Comparison of ENCODE assay signal across 26 mouse cellular contexts in the genomic region with DNA sequence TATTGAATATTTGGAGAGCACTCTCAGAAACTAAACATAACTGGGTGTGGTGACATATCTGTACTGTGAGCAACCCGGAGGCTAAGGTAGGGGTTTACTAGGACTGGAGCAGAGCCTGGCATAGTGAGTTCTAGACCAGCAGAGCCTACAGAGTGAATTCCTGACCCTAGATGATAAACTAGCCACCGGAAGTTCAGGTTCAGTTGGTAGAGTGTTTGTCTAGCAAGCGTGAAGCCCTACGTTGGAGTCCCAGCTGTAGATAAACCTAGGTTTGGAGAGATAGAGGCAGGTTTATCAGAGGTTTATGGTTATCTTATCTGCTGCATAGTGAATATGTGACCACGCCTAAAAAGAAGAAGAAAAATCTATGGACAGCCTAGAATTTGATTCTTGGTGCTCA. TPM values are rescaled to one million over a fixed set of nuclear protein-coding genes. Genes with fewer than 3 reads are reported as not detected.
A peak's percentile ranks its signal among the peaks of the same experiment; 100 is the strongest.
DNase-seq lines count a peak whose midpoint lies in the region; ATAC-seq and TF ChIP-seq lines count a peak whose summit lies in the region.
"Had no signal": no experiment of that assay in that cellular context is flagged by ENCODE, and none has a peak within 500 bp of the region (broad histone marks: within the 10 kb centered on the region; RNA-seq: fewer than 3 reads in every experiment).

No protein-coding gene starts in this region.

- H3K27me3 ChIP-seq in heart, postnatal 0 days (ENCODE audit: control insufficient read depth, insufficient read depth, low read length): no peaks in the 10 kb centered on the region
- H3K27me3 ChIP-seq in midbrain, embryonic 16.5 days (ENCODE audit: control insufficient read depth, insufficient read depth, low read depth, low read length): no peaks in the 10 kb centered on the region
- H3K27me3 ChIP-seq in midbrain, embryonic 13.5 days: no peaks in the 10 kb centered on the region
- H3K27me3 ChIP-seq: CH12.LX; forebrain, embryonic 13.5 days; heart, embryonic 13.5 days had no signal

- H3K36me3 ChIP-seq in heart, postnatal 0 days (replicated peaks; ENCODE audit: control insufficient read depth, insufficient read depth, low read length): peaks cover 31% of the 10 kb centered on the region
- H3K36me3 ChIP-seq in midbrain, embryonic 16.5 days (ENCODE audit: control insufficient read depth, insufficient read depth, low read length): peaks cover 6% of the 10 kb centered on the region
- H3K36me3 ChIP-seq in midbrain, embryonic 13.5 days: peaks cover 35% of the 10 kb centered on the region

- no peak overlapping the region for H3K9ac ChIP-seq in heart, postnatal 0 days (replicated peaks; ENCODE audit: low read depth, low read length)
- H3K9ac ChIP-seq in midbrain, embryonic 16.5 days (ENCODE audit: low read depth, low read length): no peak overlapping the region
- H3K9ac ChIP-seq in midbrain, embryonic 13.5 days (replicated peaks): no peak overlapping the region
- H3K9ac ChIP-seq: forebrain, embryonic 13.5 days had no signal

- no peak for TF ChIP-seq EP300 in heart, postnatal 0 days (IDR thresholded peaks at IDR 0.05; ENCODE audit: low read depth)

- no peaks in the 10 kb centered on the region for H3K9me3 ChIP-seq in heart, postnatal 0 days (replicated peaks; ENCODE audit: control insufficient read depth, low read length)
- no peaks in the 10 kb centered on the region for H3K9me3 ChIP-seq in midbrain, embryonic 16.5 days (replicated peaks; ENCODE audit: control insufficient read depth, low read length, poor library complexity, severe bottlenecking)
- no peaks in the 10 kb centered on the region for H3K9me3 ChIP-seq in midbrain, embryonic 13.5 days
- H3K9me3 ChIP-seq: forebrain, embryonic 10.5 days; forebrain, embryonic 13.5 days; heart, embryonic 13.5 days had no signal

- H3K4me2 ChIP-seq in heart, postnatal 0 days (ENCODE audit: low read depth, low read length): no peak overlapping the region
- no peak overlapping the region for H3K4me2 ChIP-seq in midbrain, embryonic 16.5 days (ENCODE audit: low read length)
- H3K4me2 ChIP-seq in midbrain, embryonic 13.5 days (replicated peaks): no peak overlapping the region
- H3K4me2 ChIP-seq: forebrain, embryonic 13.5 days; heart, embryonic 13.5 days had no signal

- H3K4me1 ChIP-seq in heart, postnatal 0 days (ENCODE audit: control insufficient read depth, insufficient read depth): peaks cover 7% of the 10 kb centered on the region; the same call in 1 of the 2 replicates
- H3K4me1 ChIP-seq in midbrain, embryonic 16.5 days (ENCODE audit: control insufficient read depth, insufficient read depth, low read length): no peaks in the 10 kb centered on the region
- H3K4me1 ChIP-seq in midbrain, embryonic 13.5 days (replicated peaks): no peaks in the 10 kb centered on the region
- H3K4me1 ChIP-seq: forebrain, embryonic 10.5 days; forebrain, embryonic 13.5 days had no signal

- intact Hi-C loops in heart, postnatal 10 days (cut with DNase I): no loop called here

- peak overlapping the region; percentile 23; the same call in 1 of the 2 replicates for H3K27ac ChIP-seq in heart, postnatal 0 days (ENCODE audit: low read depth)
- peak overlapping the region; percentile 79 for H3K27ac ChIP-seq in layer of hippocampus, adult 2 months
- peak overlapping the region; percentile 24; the same call in 1 of the 2 replicates for H3K27ac ChIP-seq in midbrain, embryonic 16.5 days (ENCODE audit: low read length)
- no peak overlapping the region for H3K27ac ChIP-seq in midbrain, embryonic 13.5 days
- H3K27ac ChIP-seq: forebrain, embryonic 10.5 days; forebrain, embryonic 13.5 days; gastrocnemius, adult 2 months had no signal

- no peak overlapping the region for H3K4me3 ChIP-seq in heart, postnatal 0 days (ENCODE audit: low read depth, low read length)
- no peak overlapping the region for H3K4me3 ChIP-seq in layer of hippocampus, adult 2 months
- H3K4me3 ChIP-seq in midbrain, embryonic 16.5 days (ENCODE audit: low read depth, low read length): no peak overlapping the region
- H3K4me3 ChIP-seq in midbrain, embryonic 13.5 days (replicated peaks): no peak overlapping the region
- H3K4me3 ChIP-seq: forebrain, embryonic 10.5 days; forebrain, embryonic 13.5 days; gastrocnemius, adult 2 months; heart, embryonic 13.5 days had no signal

- 54% methylated on average over 5 of the region's 5 CpGs for WGBS in heart, postnatal 0 days
- 96% methylated on average over 5 of the region's 5 CpGs for WGBS in midbrain, embryonic 16.5 days
- 96% methylated on average over 5 of the region's 5 CpGs for whole genome bisulfite sequencing in midbrain, embryonic 13.5 days

- no peak for ATAC-seq in heart, postnatal 0 days (ENCODE audit: insufficient read depth, low read depth)
- no peak for ATAC-seq in midbrain, embryonic 16.5 days
- ATAC-seq in midbrain, embryonic 13.5 days: no peak
- peak; percentile 58 for ATAC-seq in megakaryocyte-erythroid progenitor cell, adult 5-6 weeks (replicated peaks; ENCODE audit: low FRiP score, low TSS enrichment, poor library complexity, severe bottlenecking)
- ATAC-seq: activated CD4-positive, CD25-positive, alpha-beta regulatory T cell, adult 4 months; forebrain, embryonic 13.5 days; forebrain, embryonic 16.5 days; intestine, postnatal 0 days had no signal

- TF ChIP-seq CTCF in heart, postnatal 0 days (IDR thresholded peaks at IDR 0.05; ENCODE audit: low read depth): no peak
- no peak for TF ChIP-seq CTCF in layer of hippocampus, adult 2 months (conservative IDR thresholded peaks at IDR 0.05)

- no peak for DNase-seq in heart, postnatal 0 days (ENCODE audit: low spot score)
- DNase-seq in heart, postnatal 10 days: no peak
- DNase-seq in layer of hippocampus, adult 2 months (ENCODE audit: low spot score in 2 of 2): no peak
- DNase-seq in layer of hippocampus, adult 11-12 months (ENCODE audit: low spot score): no peak
- DNase-seq in adrenal gland, postnatal 36 days: no peak
- DNase-seq: adrenal gland, adult 8-10 months; adrenal gland, postnatal 25 days; B cell, adult 2 months; cerebellum, adult 18-20 months; cerebellum, adult 9-10 months; cerebellum, postnatal 14 days; gastrocnemius, adult 2 months; gastrocnemius, postnatal 14 days; heart, adult 18-20 months; heart, postnatal 14 days; heart, postnatal 4 days had no signal

RNA-seq across cellular contexts. Expression of gene Phf20, which starts 27.8 kb away (rescaled TPM):
- 8.3 and 10.6 TPM in 2 replicates for total RNA-seq in heart, postnatal 0 days (2014; rRNA removed; ENCODE audit: low replicate concordance)
- 29.5 and 30.4 TPM in 2 replicates for polyA plus RNA-seq in heart, postnatal 0 days (2015; fragmentation: Nextera tagmentation; extraction: Ambion mirVana)
- 10 to 100 TPM; 20.6 to 27.5 TPM for total RNA-seq in heart, postnatal 10 days (2021)
- total RNA-seq in layer of hippocampus, adult 2 months (2021): 100 to 1,000 TPM; 106 to 116 TPM
- 132 and 136 TPM in 2 replicates for polyA plus RNA-seq in midbrain, embryonic 16.5 days (2015; fragmentation: Nextera tagmentation; extraction: Ambion mirVana)
- 111 and 124 TPM in 2 replicates for polyA plus RNA-seq in midbrain, embryonic 13.5 days (2015; fragmentation: Nextera tagmentation; extraction: Ambion mirVana)
- 29.2 and 31.5 TPM in 2 replicates for total RNA-seq in megakaryocyte-erythroid progenitor cell, adult 5-6 weeks (2014; fragmentation: Nextera tagmentation)
- total RNA-seq in megakaryocyte-erythroid progenitor cell, adult 5-6 weeks (2017): 56.1 and 84.1 TPM in 2 replicates
- 10 to 100 TPM; 31.8 to 45.5 TPM for total RNA-seq in adrenal gland, postnatal 36 days (2021)

RNA-seq across cellular contexts. Expression of gene Rbm39, which starts 44.0 kb away (rescaled TPM):
- total RNA-seq in heart, postnatal 0 days (2014; rRNA removed; ENCODE audit: low replicate concordance): 272 and 376 TPM in 2 replicates
- 315 and 343 TPM in 2 replicates for polyA plus RNA-seq in heart, postnatal 0 days (2015; fragmentation: Nextera tagmentation; extraction: Ambion mirVana)
- 100 to 1,000 TPM; 209 to 230 TPM for total RNA-seq in heart, postnatal 10 days (2021)
- 100 to 1,000 TPM; 346 to 390 TPM for total RNA-seq in layer of hippocampus, adult 2 months (2021)
- polyA plus RNA-seq in midbrain, embryonic 16.5 days (2015; fragmentation: Nextera tagmentation; extraction: Ambion mirVana): 406 and 441 TPM in 2 replicates
- 611 and 631 TPM in 2 replicates for polyA plus RNA-seq in midbrain, embryonic 13.5 days (2015; fragmentation: Nextera tagmentation; extraction: Ambion mirVana)
- 370 and 390 TPM in 2 replicates for total RNA-seq in megakaryocyte-erythroid progenitor cell, adult 5-6 weeks (2014; fragmentation: Nextera tagmentation)
- total RNA-seq in megakaryocyte-erythroid progenitor cell, adult 5-6 weeks (2017): 690 and 765 TPM in 2 replicates
- 100 to 1,000 TPM; 334 to 392 TPM for total RNA-seq in adrenal gland, postnatal 36 days (2021)
